Mouse (Mus musculus) liver, embryonic 15.5 days (tissue): ENCODE data around the gene P2rx4. TPM values are rescaled to one million over a fixed set of nuclear protein-coding genes. Genes with fewer than 3 reads are reported as not detected.

ENCODE experiments used
- ATAC-seq: fragments of 200-750 bp; cut with Nextera tagmentation; 2 replicates; pipeline ENCODE4 v1.8.0; 2017; ENCODE audit warnings: moderate number of reproducible peaks, mild to moderate bottlenecking, moderate library complexity; ENCODE audit not compliant: insufficient read depth
- H3K27ac ChIP-seq: fragments of 300-500 bp; sonication (generic); replicated peaks from 2 replicates; pipeline ENCODE4 v1.5.1; 2015; ENCODE audit warnings: mild to moderate bottlenecking, inconsistent platforms
- H3K27me3 ChIP-seq: fragments of 300-500 bp; sonication (generic); 2 replicates; pipeline ENCODE4 v1.6.1; 2015; ENCODE audit warnings: mild to moderate bottlenecking, inconsistent platforms
- H3K36me3 ChIP-seq: fragments of 300-500 bp; sonication (generic); replicated peaks from 2 replicates; pipeline ENCODE4 v1.6.1; 2015; ENCODE audit warnings: moderate library complexity, mild to moderate bottlenecking, inconsistent platforms
- H3K4me1 ChIP-seq: fragments of 300-500 bp; sonication (generic); replicated peaks from 2 replicates; pipeline ENCODE4 v1.6.1; 2015; ENCODE audit warnings: inconsistent platforms
- H3K4me2 ChIP-seq: fragments of 300-500 bp; sonication (generic); 2 replicates; pipeline ENCODE4 v1.6.1; 2015; ENCODE audit warnings: moderate library complexity, mild to moderate bottlenecking, inconsistent platforms
- H3K4me3 ChIP-seq: fragments of 300-500 bp; sonication (generic); replicated peaks from 2 replicates; pipeline ENCODE4 v1.5.1; 2015; ENCODE audit warnings: mild to moderate bottlenecking, inconsistent platforms
- H3K9ac ChIP-seq: fragments of 300-500 bp; sonication (generic); 2 replicates; pipeline ENCODE4 v1.6.1; 2015; ENCODE audit warnings: moderate library complexity, mild to moderate bottlenecking, inconsistent platforms
- H3K9me3 ChIP-seq: fragments of 300-500 bp; sonication (generic); replicated peaks from 2 replicates; pipeline ENCODE4 v1.6.1; 2016; ENCODE audit warnings: inconsistent platforms
- WGBS: fragments of 180-500 bp; shearing (Covaris S2); methylation state at CpG from one replicate; pipeline ENCODE4 v1.1.7; 2015; ENCODE audit warnings: mixed read lengths; ENCODE audit not compliant: insufficient replicate concordance; 5-methylcytosine and 5-hydroxymethylcytosine counted together
- polyA plus RNA-seq: library from polyadenylated mRNA; unstranded; fragments of >200 nt; fragmentation: Nextera tagmentation; extraction: Ambion mirVana; gene quantifications from 2 replicates; pipeline ENCODE4 v1.2.1, GENCODE M21; 2015

P2rx4 gene
- polyA plus RNA-seq, 1 experiment from 2014 or later, result 27.9 TPM

DNA sequence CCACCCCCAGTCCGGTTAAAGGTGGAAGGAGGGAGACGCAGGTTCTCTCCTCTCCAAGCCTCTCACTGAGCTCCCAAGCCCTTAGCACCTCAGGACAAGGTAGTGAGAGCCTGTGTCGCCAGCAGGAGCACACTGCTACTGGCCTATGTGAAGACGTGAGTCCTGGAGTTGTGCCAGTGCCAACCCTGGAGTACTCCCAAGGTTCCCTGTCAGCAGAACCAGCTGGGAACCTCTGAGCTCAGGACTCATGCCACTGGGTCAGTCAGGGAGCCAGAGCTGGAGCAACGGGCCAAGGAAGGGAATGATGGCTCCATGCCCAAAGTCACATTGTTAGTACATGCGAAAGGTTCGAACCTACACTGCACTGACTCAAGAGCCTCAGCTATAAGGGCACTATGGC is 49.3 kb downstream of the P2rx4 start:
- no peak overlapping the region for H3K4me3 ChIP-seq
- ATAC-seq, result no peak

GRCm38 (mm10) chr5:122763271-122764031 is 56.1 kb downstream of the P2rx4 start:
- H3K27ac ChIP-seq, result 0 out of 2 replicates have a peak overlapping the region, but pooled peaks have one; percentile 33

More for the DNA sequence above, 49.3 kb downstream of the P2rx4 start:
- H3K9me3 ChIP-seq, result no peaks in the 10 kb centered on the region
- H3K9ac ChIP-seq, result no peak overlapping the region
- H3K4me2 ChIP-seq, result no peak overlapping the region
- no peaks in the 10 kb centered on the region for H3K27me3 ChIP-seq
- peaks cover 29% of the 10 kb centered on the region for H3K4me1 ChIP-seq
- H3K36me3 ChIP-seq, result peaks cover 30% of the 10 kb centered on the region
- no peak overlapping the region for H3K27ac ChIP-seq
- WGBS, result 89% methylated on average over 7 of the region's 7 CpGs

DNA sequence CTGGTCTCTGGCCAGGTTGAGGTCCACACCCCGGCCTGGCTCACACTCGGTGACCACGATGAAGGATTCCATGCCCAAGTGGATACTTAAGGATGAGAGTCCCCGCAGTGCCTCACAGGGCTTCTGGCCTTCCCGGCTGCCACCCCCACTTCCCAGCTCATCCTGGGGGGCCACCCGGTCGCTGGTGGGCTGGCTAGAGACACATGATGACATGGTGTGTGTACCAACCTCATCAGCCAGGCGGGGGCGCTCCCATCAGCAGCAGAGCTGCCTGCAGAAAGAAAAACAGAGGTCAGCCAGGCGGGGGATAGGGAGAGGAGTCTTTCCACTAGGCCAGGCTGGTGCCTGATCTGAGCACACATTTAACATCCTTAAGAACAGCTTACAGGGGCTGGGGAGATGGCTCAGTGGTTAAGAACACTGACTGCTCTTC is 56.7 kb downstream of the P2rx4 start:
- no peak for ATAC-seq
- WGBS, result 68% methylated on average over 10 of the region's 10 CpGs
- Histone ChIP-seq H3K36me3 (peaks cover 28% of the 10 kb centered on the region), H3K9ac (no peak overlapping the region), H3K27ac (no peak overlapping the region), H3K4me2 (no peak overlapping the region), H3K27me3 (no peaks in the 10 kb centered on the region), H3K9me3 (no peaks in the 10 kb centered on the region), H3K4me1 (peaks cover 49% of the 10 kb centered on the region), H3K4me3 (no peak overlapping the region)

More at GRCm38 (mm10) chr5:122763271-122764031, 56.1 kb downstream of the P2rx4 start:
- 76% methylated on average over 29 of the region's 29 CpGs for WGBS
- Histone ChIP-seq H3K4me2 (no peak overlapping the region), H3K36me3 (peaks cover 31% of the 10 kb centered on the region), H3K4me3 (no peak overlapping the region), H3K9ac (no peak overlapping the region), H3K27me3 (no peaks in the 10 kb centered on the region), H3K4me1 (peaks cover 47% of the 10 kb centered on the region), H3K9me3 (no peaks in the 10 kb centered on the region)
- ATAC-seq, result no peak

- Histone ChIP-seq H3K27me3 (no peaks in the 10 kb centered on the region), H3K9ac (no peak overlapping the region), H3K4me3 (no peak overlapping the region), H3K9me3 (no peaks in the 10 kb centered on the region), H3K4me2 (no peak overlapping the region), H3K4me1 (peaks cover 46% of the 10 kb centered on the region), H3K36me3 (peaks cover 30% of the 10 kb centered on the region), H3K27ac (no peak overlapping the region)
- WGBS, result 87% methylated on average over 11 of the region's 11 CpGs
- ATAC-seq, result no peak
Observed at GRCm38 (mm10) chr5:122767283-122767682, 59.9 kb downstream of the P2rx4 start.

DNA sequence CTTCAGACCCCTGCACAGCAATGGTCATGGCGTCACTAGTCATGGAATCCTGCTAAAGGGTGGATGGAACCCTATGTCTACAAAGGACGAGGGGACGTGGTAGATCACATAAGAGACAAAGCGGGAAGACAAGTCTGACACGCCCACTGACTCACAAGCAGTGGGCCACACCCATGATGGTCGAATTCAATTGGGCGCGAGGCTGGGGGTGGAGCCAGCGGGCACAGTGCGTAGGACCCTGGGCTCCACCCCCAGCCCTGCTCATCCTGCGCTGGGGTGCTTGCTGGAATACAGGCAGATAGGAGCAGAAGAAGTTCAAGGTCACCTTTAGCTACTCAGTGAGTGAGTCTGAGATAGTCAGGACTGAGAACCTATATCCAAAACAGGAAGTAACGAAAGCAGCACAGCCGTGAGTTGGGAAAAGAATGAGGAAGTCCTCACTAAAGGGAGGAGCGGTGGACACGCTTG is 61.8 kb downstream of the P2rx4 start:
- peak; percentile 53 for ATAC-seq
- peak overlapping the region; percentile 19; the same call in 1 of the 2 replicates for H3K27ac ChIP-seq
- peaks cover 35% of the 10 kb centered on the region for H3K4me1 ChIP-seq
- no peaks in the 10 kb centered on the region for H3K9me3 ChIP-seq
- WGBS, result 50% methylated on average over 15 of the region's 15 CpGs
- H3K4me2 ChIP-seq, result no peak overlapping the region
- no peak overlapping the region for H3K9ac ChIP-seq
- no peak overlapping the region for H3K4me3 ChIP-seq
- H3K27me3 ChIP-seq, result no peaks in the 10 kb centered on the region
- peaks cover 27% of the 10 kb centered on the region; the same call in 1 of the 2 replicates for H3K36me3 ChIP-seq

GRCm38 (mm10) chr5:122770304-122770703 is 63.0 kb downstream of the P2rx4 start:
- no peak overlapping the region for H3K4me3 ChIP-seq
- peak overlapping the region; percentile 71 for H3K27ac ChIP-seq
- peak overlapping the region; percentile 40; the same call in 1 of the 2 replicates for H3K4me2 ChIP-seq
- no peaks in the 10 kb centered on the region for H3K27me3 ChIP-seq
- peaks cover 44% of the 10 kb centered on the region for H3K4me1 ChIP-seq
- H3K36me3 ChIP-seq, result peaks cover 27% of the 10 kb centered on the region; the same call in 1 of the 2 replicates
- WGBS, result 63% methylated on average over 7 of the region's 7 CpGs
- H3K9ac ChIP-seq, result no peak overlapping the region; the same call in 1 of the 2 replicates
- ATAC-seq, result no peak
- H3K9me3 ChIP-seq, result no peaks in the 10 kb centered on the region

- Histone ChIP-seq H3K4me3 (no peak overlapping the region), H3K4me2 (peak overlapping the region; percentile 40)
Observed at GRCm38 (mm10) chr5:122770806-122771261, 63.5 kb downstream of the P2rx4 start.

DNA sequence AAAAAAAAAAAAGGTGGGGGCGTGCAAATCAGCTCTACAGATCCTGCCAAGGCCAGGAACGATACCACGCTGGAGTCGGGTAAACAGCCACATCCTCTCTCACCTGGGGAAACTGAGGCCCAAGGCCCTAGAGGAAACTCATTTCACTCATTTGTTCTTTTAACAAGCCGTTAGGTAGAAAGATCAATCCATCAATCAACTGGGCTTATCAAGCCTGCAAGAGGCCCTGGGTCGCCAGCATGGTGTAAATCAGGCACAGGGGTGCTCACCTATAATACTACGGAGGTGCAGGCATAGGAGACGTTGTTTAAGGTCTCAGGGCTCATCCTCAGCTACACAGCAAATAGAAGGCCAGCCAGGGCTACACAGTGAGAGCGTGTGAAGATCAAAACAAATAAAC is 64.1 kb downstream of the P2rx4 start:
- 42% methylated on average over 9 of the region's 9 CpGs for WGBS
- Histone ChIP-seq H3K27ac (peak overlapping the region; percentile 71), H3K4me1 (peaks cover 54% of the 10 kb centered on the region), H3K9me3 (no peaks in the 10 kb centered on the region), H3K36me3 (peaks cover 27% of the 10 kb centered on the region; the same call in 1 of the 2 replicates), H3K4me3 (no peak overlapping the region), H3K4me2 (no peak overlapping the region; the same call in 1 of the 2 replicates), H3K9ac (no peak overlapping the region), H3K27me3 (no peaks in the 10 kb centered on the region)
- ATAC-seq, result no peak

More at GRCm38 (mm10) chr5:122770806-122771261, 63.5 kb downstream of the P2rx4 start:
- WGBS, result 24% methylated on average over 10 of the region's 10 CpGs
- peak overlapping the region; percentile 71 for H3K27ac ChIP-seq
- H3K4me1 ChIP-seq, result peaks cover 49% of the 10 kb centered on the region
- H3K36me3 ChIP-seq, result peaks cover 27% of the 10 kb centered on the region; the same call in 1 of the 2 replicates
- H3K9me3 ChIP-seq, result no peaks in the 10 kb centered on the region
- ATAC-seq, result no peak
- no peaks in the 10 kb centered on the region for H3K27me3 ChIP-seq
- H3K9ac ChIP-seq, result no peak overlapping the region; the same call in 1 of the 2 replicates

DNA sequence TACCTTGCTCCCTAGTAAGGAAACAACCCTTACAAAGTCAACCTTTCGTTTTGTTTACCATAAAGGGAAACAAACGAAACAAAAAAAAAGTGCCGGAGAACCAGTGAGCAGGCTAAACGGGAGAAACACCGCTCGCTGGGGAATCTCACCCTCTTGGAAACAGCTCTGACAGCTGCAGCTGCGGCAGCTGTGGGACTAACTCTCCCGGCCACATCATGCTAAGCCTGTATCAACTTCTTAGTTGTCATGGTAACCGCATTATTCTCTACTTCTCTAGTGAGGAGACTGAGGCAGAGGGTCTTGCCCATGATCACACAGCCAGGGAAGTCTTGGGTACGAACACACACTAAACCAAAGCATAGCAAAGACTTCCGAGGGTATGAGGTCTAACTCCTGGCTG is 66.4 kb downstream of the P2rx4 start:
- H3K4me3 ChIP-seq, result no peak overlapping the region
- peaks cover 76% of the 10 kb centered on the region for H3K4me1 ChIP-seq
- H3K9ac ChIP-seq, result no peak overlapping the region
- H3K9me3 ChIP-seq, result no peaks in the 10 kb centered on the region
- no peaks in the 10 kb centered on the region for H3K27me3 ChIP-seq
- H3K27ac ChIP-seq, result no peak overlapping the region
- H3K36me3 ChIP-seq, result peaks cover 16% of the 10 kb centered on the region; the same call in 1 of the 2 replicates
- 81% methylated on average over 11 of the region's 11 CpGs for WGBS
- ATAC-seq, result no peak
- no peak overlapping the region for H3K4me2 ChIP-seq

DNA sequence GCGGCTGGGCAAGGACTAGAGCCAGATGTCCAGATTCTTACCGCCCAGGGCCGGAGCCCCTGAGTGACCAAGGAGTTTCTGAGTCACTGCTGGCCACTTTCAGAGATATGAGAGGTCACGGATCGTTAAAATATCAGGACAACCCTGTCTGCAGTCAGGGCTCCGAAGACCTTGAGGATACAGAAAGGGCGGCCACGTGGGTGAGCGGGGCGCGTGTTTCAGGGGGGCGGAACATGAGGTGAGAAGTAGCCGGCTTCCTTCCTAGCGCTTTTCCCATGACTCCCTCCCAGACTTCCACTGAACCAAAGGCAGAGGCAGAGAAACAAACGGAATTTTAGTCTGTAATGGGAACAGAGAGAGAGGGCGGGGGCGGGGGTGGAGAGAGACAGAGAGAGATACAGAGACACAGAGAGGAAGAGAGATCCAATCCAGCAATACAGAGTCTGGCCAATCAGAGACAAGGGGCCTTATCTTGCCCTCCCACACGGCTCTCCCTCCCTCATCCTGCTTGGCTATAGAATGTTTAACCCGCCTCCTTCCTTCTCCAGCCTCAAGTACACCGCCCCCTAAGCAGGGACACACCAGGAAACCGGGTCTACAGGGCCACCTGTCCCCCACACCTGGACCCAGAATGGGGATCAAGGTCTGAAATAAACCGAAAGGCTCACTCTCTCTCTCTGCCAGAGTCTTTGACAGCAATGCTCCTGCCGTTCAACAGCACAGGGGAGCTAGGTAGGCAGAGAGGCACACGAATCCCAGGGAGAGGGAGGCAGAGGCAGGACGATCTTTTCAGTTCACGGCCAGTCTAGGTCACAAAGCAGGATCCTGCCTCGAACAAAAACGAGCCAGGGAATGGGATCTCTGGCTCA is 67.6 kb downstream of the P2rx4 start:
- H3K9me3 ChIP-seq, result no peaks in the 10 kb centered on the region
- H3K27ac ChIP-seq, result peak overlapping the region; percentile 71
- peaks cover 74% of the 10 kb centered on the region for H3K4me1 ChIP-seq
- peaks cover 16% of the 10 kb centered on the region; the same call in 1 of the 2 replicates for H3K36me3 ChIP-seq
- peak overlapping the region; percentile 18; the same call in 1 of the 2 replicates for H3K9ac ChIP-seq
- H3K27me3 ChIP-seq, result no peaks in the 10 kb centered on the region
- peak; percentile 74 for ATAC-seq
- 54% methylated on average over 28 of the region's 28 CpGs for WGBS
- peak overlapping the region; percentile 60 for H3K4me2 ChIP-seq
- H3K4me3 ChIP-seq, result peak overlapping the region; percentile 41
